Mouse (Mus musculus) megakaryocyte, adult 5-6 weeks (primary cell): ENCODE measurements around the gene Olfr800. TPM values are rescaled to one million over a fixed set of nuclear protein-coding genes. Genes with fewer than 3 reads are reported as not detected.

Experiments used
- ATAC-seq: 2 replicates; pipeline ENCODE4 v1.8.0; 2016; ENCODE audit warnings: mild to moderate bottlenecking, inconsistent platforms; ENCODE audit not compliant: poor library complexity, severe bottlenecking
- total RNA-seq, 2 experiments: library from RNA; stranded (forward) in 1 of 2; stranded (reverse) in 1 of 2; fragments of 153-499, 151-499 nt in 1 of 2; fragments of 221-1000, 200-1000 nt in 1 of 2; gene quantifications; 2 replicates each; pipeline versions ENCODE4 v1.2.3 to v1.2.4; 2015 to 2017

The Olfr800 gene
- total RNA-seq (2015) (not detected in 2 replicates), total RNA-seq (2017) (not detected in 2 replicates)

- no peak for ATAC-seq
These were observed at the start of gene Olfr800 for GRCm38 (mm10) chr10:129657394-129657793. Olfr800 (plus strand) TSS chr10:129657694.

GRCm38 (mm10) chr10:129612470-129612869 lies 45.0 kb upstream of the Olfr800 start, which contains the start of gene Olfr796:
Olfr796 (minus strand) TSS chr10:129612570.
- no peak for ATAC-seq

GRCm38 (mm10) chr10:129621724-129622123 lies 35.8 kb upstream of the Olfr800 start:
- no peak for ATAC-seq

GRCm38 (mm10) chr10:129623251-129623650 lies 34.2 kb upstream of the Olfr800 start:
- no peak for ATAC-seq

- no peak for ATAC-seq
These were observed 29.7 kb upstream of the Olfr800 start, which contains the start of gene Olfr798 for GRCm38 (mm10) chr10:129627834-129628233. Olfr798 (minus strand) TSS chr10:129627934.

- no peak for ATAC-seq
These were observed 20.3 kb upstream of the Olfr800 start, which contains the start of gene Olfr799 for GRCm38 (mm10) chr10:129637184-129637583. Olfr799 (plus strand) TSS chr10:129637484.

- no peak for ATAC-seq
These were observed 5.7 kb upstream of the Olfr800 start for GRCm38 (mm10) chr10:129651763-129652162.

GRCm38 (mm10) chr10:129673765-129674164 lies 16.3 kb downstream of the Olfr800 start, which contains the start of gene Olfr801:
Olfr801 (minus strand) TSS chr10:129673865.
- ATAC-seq = no peak

- no peak for ATAC-seq
These were observed 30.6 kb downstream of the Olfr800 start, which contains the start of gene Olfr802 for GRCm38 (mm10) chr10:129688069-129688468. Olfr802 (minus strand) TSS chr10:129688169.

GRCm38 (mm10) chr10:129694186-129694585 lies 36.7 kb downstream of the Olfr800 start, which contains the start of gene Olfr803:
Olfr803 (minus strand) TSS chr10:129694286.
- ATAC-seq = no peak

- no peak for ATAC-seq
These were observed 45.4 kb downstream of the Olfr800 start, which contains the start of gene Olfr804 for GRCm38 (mm10) chr10:129702910-129703309. Olfr804 (plus strand) TSS chr10:129703210.

Other genes with a start within 250 kb of the Olfr800 start
- not detected in 2 replicates for gene Olfr786, start 230.4 kb upstream of the Olfr800 start, total RNA-seq (2015)
- gene Olfr786, start 230.4 kb upstream of the Olfr800 start, total RNA-seq (2017) = not detected in 2 replicates
- not detected in 2 replicates for gene Olfr787, start 195.8 kb upstream of the Olfr800 start, total RNA-seq (2015)
- not detected in 2 replicates for gene Olfr787, start 195.8 kb upstream of the Olfr800 start, total RNA-seq (2017)
- gene Olfr788, start 186.7 kb upstream of the Olfr800 start, total RNA-seq (2015) = not detected in 2 replicates
- gene Olfr788, start 186.7 kb upstream of the Olfr800 start, total RNA-seq (2017) = not detected in 2 replicates
- not detected in 2 replicates for gene Olfr789, start 172.9 kb upstream of the Olfr800 start, total RNA-seq (2015)
- gene Olfr789, start 172.9 kb upstream of the Olfr800 start, total RNA-seq (2017) = not detected in 2 replicates
- gene Olfr790, start 159.2 kb upstream of the Olfr800 start, total RNA-seq (2015) = not detected in 2 replicates
- not detected in 2 replicates for gene Olfr790, start 159.2 kb upstream of the Olfr800 start, total RNA-seq (2017)
- not detected in 2 replicates for gene Olfr791, start 135.9 kb upstream of the Olfr800 start, total RNA-seq (2015)
- not detected in 2 replicates for gene Olfr791, start 135.9 kb upstream of the Olfr800 start, total RNA-seq (2017)
- gene Olfr792, start 118.5 kb upstream of the Olfr800 start, total RNA-seq (2015) = not detected in 2 replicates
- not detected in 2 replicates for gene Olfr792, start 118.5 kb upstream of the Olfr800 start, total RNA-seq (2017)
- gene Olfr794, start 90.0 kb upstream of the Olfr800 start, total RNA-seq (2015) = not detected in 2 replicates
- gene Olfr794, start 90.0 kb upstream of the Olfr800 start, total RNA-seq (2017) = not detected in 2 replicates
- not detected in 2 replicates for gene Olfr796, start 45.1 kb upstream of the Olfr800 start, total RNA-seq (2015)
- gene Olfr796, start 45.1 kb upstream of the Olfr800 start, total RNA-seq (2017) = not detected in 2 replicates
- not detected in 2 replicates for gene Olfr798, start 29.8 kb upstream of the Olfr800 start, total RNA-seq (2015)
- gene Olfr798, start 29.8 kb upstream of the Olfr800 start, total RNA-seq (2017) = not detected in 2 replicates
- not detected in 2 replicates for gene Olfr799, start 20.2 kb upstream of the Olfr800 start, total RNA-seq (2015)
- gene Olfr799, start 20.2 kb upstream of the Olfr800 start, total RNA-seq (2017) = not detected in 2 replicates
- not detected in 2 replicates for gene Olfr801, start 16.2 kb downstream of the Olfr800 start, total RNA-seq (2015)
- gene Olfr801, start 16.2 kb downstream of the Olfr800 start, total RNA-seq (2017) = not detected in 2 replicates
- not detected in 2 replicates for gene Olfr802, start 30.5 kb downstream of the Olfr800 start, total RNA-seq (2015)
- not detected in 2 replicates for gene Olfr802, start 30.5 kb downstream of the Olfr800 start, total RNA-seq (2017)
- not detected in 2 replicates for gene Olfr803, start 36.6 kb downstream of the Olfr800 start, total RNA-seq (2015)
- gene Olfr803, start 36.6 kb downstream of the Olfr800 start, total RNA-seq (2017) = not detected in 2 replicates
- gene Olfr804, start 45.5 kb downstream of the Olfr800 start, total RNA-seq (2015) = not detected in 2 replicates
- not detected in 2 replicates for gene Olfr804, start 45.5 kb downstream of the Olfr800 start, total RNA-seq (2017)
- not detected in 2 replicates for gene Olfr805, start 71.7 kb downstream of the Olfr800 start, total RNA-seq (2015)
- not detected in 2 replicates for gene Olfr805, start 71.7 kb downstream of the Olfr800 start, total RNA-seq (2017)
- not detected in 2 replicates for gene Olfr806, start 84.2 kb downstream of the Olfr800 start, total RNA-seq (2015)
- gene Olfr806, start 84.2 kb downstream of the Olfr800 start, total RNA-seq (2017) = not detected in 2 replicates
- gene Olfr807, start 100.1 kb downstream of the Olfr800 start, total RNA-seq (2015) = not detected in 2 replicates
- gene Olfr807, start 100.1 kb downstream of the Olfr800 start, total RNA-seq (2017) = not detected in 2 replicates
- not detected in 2 replicates for gene Olfr808, start 107.8 kb downstream of the Olfr800 start, total RNA-seq (2015)
- gene Olfr808, start 107.8 kb downstream of the Olfr800 start, total RNA-seq (2017) = not detected in 2 replicates
- not detected in 2 replicates for gene Olfr809, start 116.9 kb downstream of the Olfr800 start, total RNA-seq (2015)
- gene Olfr809, start 116.9 kb downstream of the Olfr800 start, total RNA-seq (2017) = not detected in 2 replicates
- gene Olfr810, start 137.2 kb downstream of the Olfr800 start, total RNA-seq (2015) = not detected in 2 replicates
- gene Olfr810, start 137.2 kb downstream of the Olfr800 start, total RNA-seq (2017) = not detected in 2 replicates
- not detected in 2 replicates for gene Olfr811, start 146.7 kb downstream of the Olfr800 start, total RNA-seq (2015)
- gene Olfr811, start 146.7 kb downstream of the Olfr800 start, total RNA-seq (2017) = not detected in 2 replicates
- not detected in 2 replicates for gene Olfr812, start 188.4 kb downstream of the Olfr800 start, total RNA-seq (2015)
- not detected in 2 replicates for gene Olfr812, start 188.4 kb downstream of the Olfr800 start, total RNA-seq (2017)
- gene Olfr813, start 197.7 kb downstream of the Olfr800 start, total RNA-seq (2015) = not detected in 2 replicates
- gene Olfr813, start 197.7 kb downstream of the Olfr800 start, total RNA-seq (2017) = not detected in 2 replicates
- gene Olfr814, start 222.2 kb downstream of the Olfr800 start, total RNA-seq (2015) = not detected in 2 replicates
- not detected in 2 replicates for gene Olfr814, start 222.2 kb downstream of the Olfr800 start, total RNA-seq (2017)
- not detected in 2 replicates for gene Olfr815, start 248.2 kb downstream of the Olfr800 start, total RNA-seq (2015)
- not detected in 2 replicates for gene Olfr815, start 248.2 kb downstream of the Olfr800 start, total RNA-seq (2017)